Mouse (Mus musculus) 3T3-L1 (cell line): Measurements from ENCODE around the gene Olfr385.
"Not testable (repeated sequence)": the region's sequence is repeated elsewhere in the genome, so short reads cannot be mapped to it uniquely, and the experiment has no call there.

Experiments
- DNase-seq: peaks from one replicate; pipeline ENCODE4 v3.0.0-alpha.2; 2015; ENCODE audit warnings: low read depth, low spot score

Gene Olfr385

DNA sequence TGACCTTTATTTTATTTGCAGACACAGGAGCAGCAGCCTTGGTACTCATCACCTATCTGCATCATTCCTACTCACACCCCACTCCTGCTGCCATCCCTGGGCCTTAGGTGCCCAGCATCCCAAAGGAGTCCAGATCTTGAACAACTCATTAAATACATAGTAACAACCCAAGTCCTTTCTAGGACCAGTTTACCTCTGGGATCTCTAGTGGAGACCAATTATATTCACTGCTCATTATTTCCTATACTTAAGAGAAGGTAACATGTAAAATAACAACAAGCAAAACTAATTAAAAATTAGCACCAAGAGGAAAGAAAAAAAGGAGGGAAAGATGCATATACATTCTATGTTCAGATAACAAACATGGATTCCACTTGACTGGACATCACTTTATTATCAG lies at the start of gene Olfr385:
Gene Olfr385, minus strand, starts transcription at position 101 of the 400 bp plus-strand sequence.
- no peak for DNase-seq

DNA sequence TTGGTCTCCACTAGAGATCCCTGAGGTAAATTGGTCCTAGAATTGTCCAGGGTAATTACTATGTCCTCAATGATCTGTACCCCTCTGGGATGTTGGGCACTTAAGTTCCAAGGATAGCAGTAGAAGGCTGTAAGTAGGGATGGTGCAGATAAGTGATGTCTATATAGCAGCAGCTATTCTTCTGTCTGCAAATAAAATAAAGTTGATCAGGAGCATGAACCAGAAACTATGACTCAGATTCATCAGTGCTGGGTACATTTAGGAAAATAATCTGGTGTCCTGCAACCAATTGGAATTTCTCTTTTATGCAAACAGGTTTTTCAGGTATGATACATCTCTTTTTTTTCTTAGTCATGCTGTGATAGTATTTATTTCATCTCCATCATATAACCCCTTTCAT lies 5.5 kb upstream of the Olfr385 start, which contains the start of gene Olfr384:
Gene Olfr384, plus strand, starts transcription at position 301 of the 400 bp plus-strand sequence.
- no peak for DNase-seq

DNA sequence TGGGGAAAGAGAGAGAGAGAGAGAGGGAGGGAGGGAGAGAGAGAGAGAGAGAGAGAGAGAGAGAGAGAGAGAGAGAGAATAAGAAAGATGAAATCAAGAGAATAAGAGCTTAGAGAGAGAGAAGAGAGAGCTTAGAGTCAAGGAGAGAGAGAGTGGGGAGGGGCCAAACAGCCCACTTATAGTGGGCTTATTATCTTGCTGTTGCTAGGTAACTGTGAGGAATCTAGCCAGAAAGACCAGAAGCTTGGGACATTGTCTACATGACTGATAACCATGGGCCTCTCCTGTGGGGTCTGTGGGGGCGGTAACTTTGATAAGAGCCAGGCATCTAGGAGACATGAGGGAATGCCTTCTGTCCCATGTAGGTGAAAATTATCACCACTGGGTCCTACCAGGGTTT lies 9.6 kb downstream of the Olfr385 start:
- not testable (repeated sequence) for DNase-seq

DNA sequence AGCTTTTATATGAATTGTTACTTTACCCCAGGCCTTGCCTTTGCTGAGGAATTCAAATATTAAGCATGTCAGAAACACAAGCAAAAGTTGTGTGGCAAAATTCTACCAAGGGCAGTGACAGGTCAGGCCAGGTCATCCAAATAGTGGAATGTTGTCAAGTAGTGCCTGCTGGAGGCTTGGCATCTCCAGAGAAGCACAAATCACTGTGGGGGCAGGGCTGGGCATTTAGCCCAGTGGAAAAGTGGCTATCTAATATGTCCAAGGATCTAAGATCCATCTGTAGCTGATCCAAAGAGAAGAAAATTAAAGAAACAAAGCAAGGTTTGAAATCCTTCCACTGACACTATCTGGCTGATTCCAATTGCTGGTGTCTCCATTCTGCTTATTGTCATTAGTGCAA lies 12.9 kb downstream of the Olfr385 start:
- DNase-seq: no peak
